Mouse (Mus musculus): Measurements from ENCODE around the gene Serpina3n.
"Not testable (repeated sequence)": the region's sequence is repeated elsewhere in the genome, so short reads cannot be mapped to it uniquely, and the experiment has no call there.

The Serpina3n gene

GRCm38 (mm10) chr12:104422615-104423392 is 16.3 kb downstream of the Serpina3n start:
- in situ Hi-C loops (cut with MboI; ENCODE audit: low pct_unique_long_range_greater_than_20kb in 1 of 2, low sequenced_read_pairs in 2 of 2, unreplicated experiment in 1 of 2) = loop anchor here (5.0 to 25.0 kb wide), 3 partner anchors 356 to 428 kb away; no protein-coding TSS in a partner anchor

- in situ Hi-C loops (cut with MboI; ENCODE audit: low pct_unique_long_range_greater_than_20kb in 1 of 2, low sequenced_read_pairs in 2 of 2, unreplicated experiment in 1 of 2) = loop anchor here in 1 of 2 experiments (10.0 kb wide), 1 partner anchor 431 kb away; no protein-coding TSS in a partner anchor
Observed at GRCm38 (mm10) chr12:104425591-104425990, 19.1 kb downstream of the Serpina3n start.

DNA sequence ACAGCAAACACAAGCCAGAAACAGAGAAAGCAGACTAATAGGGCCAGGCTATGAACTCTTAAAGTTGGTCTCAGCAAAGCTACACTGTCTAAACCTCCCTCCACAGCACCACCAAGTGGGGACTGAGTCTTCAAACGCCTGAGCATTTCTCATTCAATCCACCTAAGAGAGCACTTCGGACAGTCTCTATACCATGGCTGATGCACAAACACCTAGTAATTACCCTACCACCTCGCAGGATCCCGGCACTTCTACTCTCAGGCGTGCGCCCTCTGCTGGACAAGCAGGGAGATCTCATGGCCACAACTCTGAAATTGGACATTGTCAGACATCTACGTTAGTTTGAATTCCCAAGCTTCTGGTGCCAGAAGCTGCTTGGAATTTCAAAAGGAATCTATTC is 20.4 kb downstream of the Serpina3n start:
- in situ Hi-C loops (cut with MboI; ENCODE audit: low pct_unique_long_range_greater_than_20kb in 1 of 2, low sequenced_read_pairs in 2 of 2, unreplicated experiment in 1 of 2) = loop anchor here in 1 of 2 experiments (10.0 kb wide), 1 partner anchor 432 kb away; no protein-coding TSS in a partner anchor

- in situ Hi-C loops (cut with MboI; ENCODE audit: low pct_unique_long_range_greater_than_20kb in 1 of 2, low sequenced_read_pairs in 2 of 2, unreplicated experiment in 1 of 2) = loop anchor here (10.0 kb wide), 1 partner anchor 503 kb away; no protein-coding TSS in a partner anchor
Observed at GRCm38 (mm10) chr12:104431359-104431758, 24.8 kb downstream of the Serpina3n start.

DNA sequence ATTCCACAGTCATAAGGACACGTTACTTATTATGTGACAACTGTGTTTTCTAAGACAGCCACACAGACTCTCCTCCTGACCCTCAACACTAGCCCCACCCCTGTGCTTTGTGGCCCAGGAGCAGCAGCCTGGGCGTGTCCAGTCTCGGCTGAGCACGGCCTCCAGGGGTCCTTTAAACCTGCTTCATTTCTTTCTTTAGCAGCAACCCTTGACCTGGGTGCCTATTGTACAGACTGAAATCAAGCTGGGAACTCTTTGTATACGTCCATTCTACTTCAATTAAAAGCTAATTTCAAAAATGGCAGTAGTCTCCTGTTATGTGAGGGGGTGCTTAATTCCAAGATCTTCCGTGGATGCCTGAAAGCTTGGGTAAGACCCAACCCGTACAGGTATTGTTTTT is 26.7 kb downstream of the Serpina3n start:
- in situ Hi-C loops (cut with MboI; ENCODE audit: low pct_unique_long_range_greater_than_20kb in 1 of 2, low sequenced_read_pairs in 2 of 2, unreplicated experiment in 1 of 2) = loop anchor here (10.0 kb wide), 1 partner anchor 502 kb away; no protein-coding TSS in a partner anchor

GRCm38 (mm10) chr12:104433951-104434735 is 27.6 kb downstream of the Serpina3n start:
- in situ Hi-C loops (cut with MboI; ENCODE audit: low pct_unique_long_range_greater_than_20kb in 1 of 2, low sequenced_read_pairs in 2 of 2, unreplicated experiment in 1 of 2) = loop anchor here (10.0 kb wide), 1 partner anchor 501 kb away; no protein-coding TSS in a partner anchor

GRCm38 (mm10) chr12:104440087-104440760 is 33.7 kb downstream of the Serpina3n start:
- in situ Hi-C loops (cut with MboI; ENCODE audit: low pct_unique_long_range_greater_than_20kb in 1 of 2, low sequenced_read_pairs in 2 of 2, unreplicated experiment in 1 of 2) = no loop called here

DNA sequence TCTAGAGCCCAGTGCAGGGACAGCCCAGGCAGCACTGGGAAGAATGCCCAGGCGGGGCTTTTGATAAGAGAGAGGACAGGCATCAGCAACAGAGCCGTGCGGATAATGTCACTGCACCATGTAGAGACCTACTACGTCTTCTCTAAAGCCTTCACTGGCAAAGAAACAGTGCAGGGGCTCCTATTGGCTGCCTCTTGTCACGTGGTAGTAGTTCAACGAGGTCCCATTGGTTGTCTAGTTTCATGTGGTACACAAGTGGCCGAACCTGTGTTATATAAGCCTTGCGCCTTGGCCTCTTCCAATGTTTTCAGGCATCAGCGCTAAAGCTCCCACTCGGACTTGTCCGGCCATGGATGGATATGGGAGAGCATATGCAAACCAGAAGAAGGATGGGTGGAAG is 37.2 kb downstream of the Serpina3n start:
- in situ Hi-C loops (cut with MboI; ENCODE audit: low pct_unique_long_range_greater_than_20kb in 1 of 2, low sequenced_read_pairs in 2 of 2, unreplicated experiment in 1 of 2) = no loop called here

GRCm38 (mm10) chr12:104447056-104447455 is 40.5 kb downstream of the Serpina3n start:
- in situ Hi-C loops (cut with MboI; ENCODE audit: low pct_unique_long_range_greater_than_20kb in 1 of 2, low sequenced_read_pairs in 2 of 2, unreplicated experiment in 1 of 2) = not testable (repeated sequence)

- in situ Hi-C loops (cut with MboI; ENCODE audit: low pct_unique_long_range_greater_than_20kb in 1 of 2, low sequenced_read_pairs in 2 of 2, unreplicated experiment in 1 of 2) = no loop called here
Observed at GRCm38 (mm10) chr12:104448099-104448498, 41.6 kb downstream of the Serpina3n start.

DNA sequence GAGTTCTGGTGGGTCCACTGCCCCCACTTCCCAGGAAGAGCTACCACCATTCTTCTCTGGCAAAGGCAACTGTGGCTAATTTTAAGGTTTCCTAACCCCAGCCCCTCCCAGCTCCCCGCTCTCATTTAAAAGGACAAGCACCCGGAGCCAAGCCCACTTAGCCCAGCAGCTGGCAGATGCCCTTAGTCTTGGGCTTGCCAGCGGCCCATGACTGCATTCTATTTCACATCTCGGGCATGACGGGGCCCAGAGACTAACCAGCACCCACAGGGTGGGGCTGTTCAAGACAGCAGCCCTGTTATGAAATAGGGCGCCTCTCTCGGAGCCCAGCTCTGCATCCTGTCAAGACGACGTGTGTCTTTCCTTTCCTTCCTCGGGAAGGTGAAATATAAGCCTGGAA is 43.7 kb downstream of the Serpina3n start:
- in situ Hi-C loops (cut with MboI; ENCODE audit: low pct_unique_long_range_greater_than_20kb in 1 of 2, low sequenced_read_pairs in 2 of 2, unreplicated experiment in 1 of 2) = no loop called here

- in situ Hi-C loops (cut with MboI; ENCODE audit: low pct_unique_long_range_greater_than_20kb in 1 of 2, low sequenced_read_pairs in 2 of 2, unreplicated experiment in 1 of 2) = no loop called here
Observed at GRCm38 (mm10) chr12:104453002-104453401, 46.5 kb downstream of the Serpina3n start.

DNA sequence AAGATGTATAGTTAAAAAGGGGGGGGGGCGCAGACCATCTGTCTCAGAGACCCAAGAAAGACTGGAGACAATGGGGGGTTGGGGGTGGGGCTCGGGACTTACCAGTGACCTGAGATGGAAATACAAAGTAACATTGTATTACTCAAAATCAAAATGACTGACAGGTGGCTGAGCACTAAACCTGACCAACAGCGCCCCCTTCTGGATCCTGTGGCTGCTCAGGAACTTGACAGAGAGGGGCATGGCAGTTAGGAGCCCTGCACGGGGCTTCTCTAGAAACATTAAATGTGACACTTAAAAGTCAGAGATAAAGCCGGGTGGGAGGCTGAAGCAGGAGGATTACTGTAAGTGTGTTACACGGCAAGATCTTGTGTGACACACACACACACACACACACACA is 52.8 kb downstream of the Serpina3n start:
- in situ Hi-C loops (cut with MboI; ENCODE audit: low pct_unique_long_range_greater_than_20kb in 1 of 2, low sequenced_read_pairs in 2 of 2, unreplicated experiment in 1 of 2) = no loop called here

- in situ Hi-C loops (cut with MboI; ENCODE audit: low pct_unique_long_range_greater_than_20kb in 1 of 2, low sequenced_read_pairs in 2 of 2, unreplicated experiment in 1 of 2) = no loop called here
Observed at GRCm38 (mm10) chr12:104461372-104461771, 54.8 kb downstream of the Serpina3n start.
